Mouse (Mus musculus) megakaryocyte, embryonic 14.5 days (primary cell): ENCODE data around the gene Wdr78. TPM values are rescaled to one million over a fixed set of nuclear protein-coding genes. Genes with fewer than 3 reads are reported as not detected.

Source experiments
- H3K27me3 ChIP-seq: replicated peaks from 2 replicates; pipeline ENCODE3; 2012; ENCODE audit warnings: inconsistent platforms
- H3K36me3 ChIP-seq: replicated peaks from 2 replicates; pipeline ENCODE3; 2012; ENCODE audit warnings: low read length, inconsistent platforms, mixed read lengths
- H3K4me1 ChIP-seq: 2 replicates; pipeline ENCODE4 v1.6.1; 2012; ENCODE audit warnings: inconsistent platforms
- H3K4me3 ChIP-seq: replicated peaks from 2 replicates; pipeline ENCODE3; 2012; ENCODE audit warnings: moderate library complexity, mild to moderate bottlenecking, inconsistent platforms
- H3K9me3 ChIP-seq: 2 replicates; pipeline ENCODE4 v1.6.1; 2012; ENCODE audit warnings: inconsistent platforms
- FLI1 ChIP-seq: IDR thresholded peaks from 2 replicates; pipeline ENCODE4 v1.6.1; 2012; ENCODE audit warnings: low read length, inconsistent platforms, mixed read lengths
- GATA1 ChIP-seq: IDR thresholded peaks from 3 replicates; pipeline ENCODE4 v1.6.1; 2012; ENCODE audit warnings: mixed read lengths, low read length, inconsistent platforms, borderline replicate concordance
- polyA plus RNA-seq: library from polyadenylated mRNA; stranded (reverse); fragments of >175 nt; gene quantifications from 2 replicates; pipeline ENCODE4 v1.2.3, GENCODE M21; 2012; ENCODE audit warnings: low replicate concordance; ENCODE audit not compliant: insufficient read depth

Gene Wdr78
- polyA plus RNA-seq, 1 experiment: 0.47 TPM

DNA sequence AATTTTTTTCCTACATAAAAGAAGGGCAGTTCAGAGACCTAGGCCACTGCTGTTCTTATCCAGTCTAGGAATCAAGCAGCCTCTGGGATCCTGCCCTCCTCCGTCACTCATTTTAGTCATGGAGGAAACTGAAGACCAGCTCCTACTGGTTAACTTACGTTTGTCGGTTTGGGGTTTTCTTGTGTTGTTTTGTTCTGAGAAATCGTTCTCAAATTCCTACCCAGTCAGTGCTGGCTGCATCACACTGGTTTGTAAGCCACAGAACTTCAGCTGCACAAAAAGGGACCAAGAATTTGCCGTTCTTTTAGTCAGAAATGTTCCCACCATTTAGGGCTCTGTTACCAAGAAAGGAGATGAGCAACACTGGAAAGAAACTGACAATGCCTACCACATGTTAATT, 125.0 kb downstream of the Wdr78 start:
- H3K9me3 ChIP-seq: no peaks in the 10 kb centered on the region
- H3K36me3 ChIP-seq: no peaks in the 10 kb centered on the region
- peaks cover 11% of the 10 kb centered on the region for H3K4me1 ChIP-seq
- H3K4me3 ChIP-seq: no peak overlapping the region
- TF ChIP-seq FLI1: no peak
- no peak for TF ChIP-seq GATA1
- H3K27me3 ChIP-seq: no peaks in the 10 kb centered on the region

DNA sequence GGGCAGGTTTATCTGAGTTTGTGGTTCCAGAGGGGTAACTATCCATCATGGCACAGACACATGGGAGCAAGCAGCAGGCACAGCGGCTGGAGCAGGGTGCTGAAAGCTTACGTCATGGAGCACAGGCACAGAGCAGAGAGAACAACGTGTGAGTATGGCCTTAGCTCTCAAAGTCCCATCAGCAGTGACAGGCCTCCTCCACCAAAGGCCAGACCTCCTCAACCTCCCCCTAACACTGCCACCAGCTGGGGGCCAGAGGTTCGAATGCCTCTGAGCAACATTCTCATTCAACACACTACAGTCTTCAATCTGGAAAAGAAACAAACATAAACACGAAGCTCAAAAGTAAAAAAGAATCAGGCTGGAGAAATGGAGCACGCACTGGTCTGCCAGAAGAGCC, 125.8 kb downstream of the Wdr78 start:
- Histone ChIP-seq H3K4me1 (peaks cover 11% of the 10 kb centered on the region), H3K4me3 (no peak overlapping the region), H3K9me3 (no peaks in the 10 kb centered on the region), H3K36me3 (no peaks in the 10 kb centered on the region), H3K27me3 (no peaks in the 10 kb centered on the region)
- TF ChIP-seq FLI1: no peak
- no peak for TF ChIP-seq GATA1

Other genes with a start within 250 kb of the Wdr78 start
- not detected in 2 replicates for gene Tctex1d1, start 135.9 kb downstream of the Wdr78 start, polyA plus RNA-seq
- gene Insl5, start 87.7 kb downstream of the Wdr78 start, polyA plus RNA-seq: not detected in 2 replicates
- 1.2 and 2.3 TPM in 2 replicates for gene Mier1, start 165 bp downstream of the Wdr78 start, polyA plus RNA-seq
- 1.4 and 5.9 TPM in 2 replicates for gene Slc35d1, start 100.6 kb upstream of the Wdr78 start, polyA plus RNA-seq
- gene 4921539E11Rik, start 176.3 kb upstream of the Wdr78 start, polyA plus RNA-seq: not detected in 2 replicates
- 0.55 TPM in 1 of 2 replicates, not detected in the other for gene Oma1, start 199.3 kb upstream of the Wdr78 start, polyA plus RNA-seq